Mouse (Mus musculus) midbrain, embryonic 16.5 days (tissue): ENCODE measurements at regions not wholly inside any gene's neighbourhood (a gene's known extent, or its start where the extent isn't known, plus 50 kb on each side); places are given as distances from the start of the nearest gene placed in this dataset.

Source experiments
- ATAC-seq: fragments of 200-750 bp; cut with Nextera tagmentation; 2 replicates; pipeline ENCODE4 v1.8.0; 2017; ENCODE audit warnings: moderate TSS enrichment
- H3K27ac ChIP-seq: fragments of 300-500 bp; sonication (generic); 2 replicates; pipeline ENCODE4 v1.5.1; 2014; ENCODE audit warnings: mild to moderate bottlenecking, low read length, mixed read lengths
- H3K27me3 ChIP-seq: fragments of 300-500 bp; sonication (generic); 2 replicates; pipeline ENCODE4 v1.6.1; 2014; ENCODE audit warnings: low read depth, low read length, mixed read lengths; ENCODE audit not compliant: control insufficient read depth, insufficient read depth
- H3K36me3 ChIP-seq: fragments of 300-500 bp; sonication (generic); 2 replicates; pipeline ENCODE4 v1.6.1; 2014; ENCODE audit warnings: mild to moderate bottlenecking, low read length, moderate library complexity, mixed read lengths; ENCODE audit not compliant: control insufficient read depth, insufficient read depth
- H3K4me1 ChIP-seq: fragments of 300-500 bp; sonication (generic); 2 replicates; pipeline ENCODE4 v1.6.1; 2014; ENCODE audit warnings: mild to moderate bottlenecking, low read length, mixed read lengths; ENCODE audit not compliant: control insufficient read depth, insufficient read depth
- H3K4me2 ChIP-seq: fragments of 300-500 bp; sonication (generic); 2 replicates; pipeline ENCODE4 v1.6.1; 2014; ENCODE audit warnings: mild to moderate bottlenecking, low read length, mixed read lengths
- H3K4me3 ChIP-seq: fragments of 300-500 bp; sonication (generic); 2 replicates; pipeline ENCODE4 v1.5.1; 2014; ENCODE audit warnings: low read depth, mild to moderate bottlenecking, low read length, moderate library complexity, mixed read lengths
- H3K9ac ChIP-seq: fragments of 300-500 bp; sonication (generic); 2 replicates; pipeline ENCODE4 v1.6.1; 2014; ENCODE audit warnings: low read depth, low read length, mixed read lengths
- H3K9me3 ChIP-seq: fragments of 300-500 bp; sonication (generic); replicated peaks from 2 replicates; pipeline ENCODE4 v1.6.1; 2014; ENCODE audit warnings: mild to moderate bottlenecking, low read length, mixed read lengths; ENCODE audit not compliant: control insufficient read depth, poor library complexity, severe bottlenecking
- WGBS: fragments of 180-500 bp; shearing (Covaris S2); extraction: QIAGEN DNeasy Blood & Tissue Kit; methylation state at CpG from one replicate; pipeline ENCODE4 v1.1.7; 2014; 5-methylcytosine and 5-hydroxymethylcytosine counted together

DNA sequence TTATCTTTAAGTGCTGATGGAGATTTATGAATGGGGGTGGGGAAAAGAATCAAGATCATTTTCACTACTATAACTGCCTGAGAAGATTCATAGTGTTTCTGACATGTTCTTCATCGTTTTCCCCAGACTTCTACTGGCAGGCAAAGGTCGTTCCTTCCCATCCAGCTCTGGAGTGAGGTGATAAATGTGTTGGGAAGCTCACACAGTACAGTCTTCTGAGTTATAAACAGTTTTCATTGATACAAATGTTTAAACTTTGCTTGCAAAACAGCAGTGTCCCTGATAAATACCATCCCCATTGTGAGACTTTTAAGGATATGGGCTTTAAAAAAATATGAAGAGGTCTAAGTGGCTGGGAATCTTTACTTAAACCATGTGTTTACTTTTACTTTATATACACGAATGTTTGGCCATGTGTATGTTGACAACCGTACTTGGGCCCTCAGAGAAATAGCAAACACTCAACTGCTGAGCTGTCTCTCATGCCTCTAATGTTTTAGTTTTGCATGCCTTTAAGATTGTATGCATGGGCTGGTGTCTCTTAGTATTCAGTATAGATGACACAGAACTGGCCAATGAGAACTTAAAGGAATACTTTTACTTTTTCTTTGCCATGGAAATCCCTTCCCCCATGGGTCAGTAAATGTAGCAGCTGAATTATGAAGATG is 189.8 kb upstream of the Rora start:
- Histone ChIP-seq H3K27me3 (no peaks in the 10 kb centered on the region), H3K36me3 (no peaks in the 10 kb centered on the region), H3K27ac (no peak overlapping the region), H3K9ac (no peak overlapping the region), H3K4me3 (no peak overlapping the region), H3K9me3 (no peaks in the 10 kb centered on the region), H3K4me1 (no peaks in the 10 kb centered on the region), H3K4me2 (no peak overlapping the region)
- 85% methylated on average over 4 of the region's 4 CpGs for WGBS
- no peak for ATAC-seq

DNA sequence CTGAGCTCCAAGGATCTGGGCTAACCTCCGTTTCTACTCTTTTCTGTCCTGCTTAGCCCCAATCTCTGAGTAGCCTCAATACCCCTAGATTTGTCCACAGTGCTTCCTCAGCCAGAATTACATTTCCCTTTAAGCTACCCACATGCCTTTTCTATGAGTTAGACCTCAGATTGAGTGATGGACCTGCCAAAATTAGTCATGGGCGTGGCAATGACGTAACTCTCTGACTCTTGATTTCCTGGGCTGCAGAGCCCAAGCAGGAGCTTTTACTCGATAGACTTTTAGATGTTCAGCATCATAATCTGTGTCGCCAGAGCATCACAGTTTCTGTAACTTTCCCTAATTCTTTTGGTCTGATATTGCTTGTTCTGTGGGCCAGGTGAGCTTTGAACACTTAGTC is 186.9 kb upstream of the Rora start:
- H3K36me3 ChIP-seq: no peaks in the 10 kb centered on the region
- ATAC-seq: no peak

DNA sequence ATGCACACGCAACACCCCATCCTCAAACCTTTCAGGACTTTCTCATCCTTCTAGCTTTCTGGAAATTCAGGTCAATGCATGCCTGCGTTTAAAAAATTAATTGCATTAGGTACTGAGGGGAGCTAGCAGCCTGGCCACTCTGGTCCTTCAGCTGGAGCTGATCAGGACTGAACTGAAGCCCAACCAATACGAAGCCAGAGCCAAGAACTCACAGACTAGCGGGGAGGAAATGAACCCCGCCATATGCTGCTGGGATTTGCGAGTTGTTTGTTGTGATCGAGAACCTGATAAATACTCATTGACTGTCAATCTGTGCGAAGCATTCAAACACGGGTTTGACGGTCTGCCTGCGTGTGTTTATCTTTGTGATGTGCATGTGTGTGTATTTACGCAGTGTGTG is 177.2 kb upstream of the Rora start:
- 97% methylated on average over 12 of the region's 12 CpGs for WGBS
- H3K4me3 ChIP-seq: no peak overlapping the region
- no peak for ATAC-seq
- H3K27me3 ChIP-seq: no peaks in the 10 kb centered on the region
- H3K36me3 ChIP-seq: no peaks in the 10 kb centered on the region
- no peak overlapping the region for H3K9ac ChIP-seq
- no peak overlapping the region for H3K4me2 ChIP-seq
- no peak overlapping the region for H3K27ac ChIP-seq
- H3K4me1 ChIP-seq: no peaks in the 10 kb centered on the region
- no peaks in the 10 kb centered on the region for H3K9me3 ChIP-seq

More for the DNA sequence above, 186.9 kb upstream of the Rora start:
- Histone ChIP-seq H3K4me1 (no peaks in the 10 kb centered on the region), H3K4me3 (no peak overlapping the region), H3K9me3 (no peaks in the 10 kb centered on the region), H3K27me3 (no peaks in the 10 kb centered on the region), H3K27ac (no peak overlapping the region), H3K4me2 (no peak overlapping the region), H3K9ac (no peak overlapping the region)
- WGBS: 88% methylated on average over 5 of the region's 5 CpGs

DNA sequence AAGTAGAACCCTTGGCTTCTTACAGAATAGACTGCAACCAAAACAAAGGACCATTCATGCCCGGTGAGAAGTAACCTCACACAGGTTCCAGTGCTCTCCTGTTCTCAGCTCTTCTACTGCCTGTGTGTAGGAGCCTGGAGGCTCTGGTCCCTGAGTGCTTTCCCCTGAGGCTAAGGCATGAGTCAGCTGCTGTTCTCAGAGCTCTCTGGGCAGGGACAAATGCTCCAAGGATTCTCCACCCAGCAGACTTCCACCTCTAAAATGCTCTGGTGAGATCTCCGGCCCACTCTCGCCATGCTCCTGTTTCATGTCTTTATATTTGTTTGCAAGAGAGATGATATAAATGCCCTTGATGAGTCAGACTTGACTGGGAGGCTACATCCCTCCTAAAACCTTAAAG is 176.1 kb upstream of the Rora start:
- no peak overlapping the region for H3K4me3 ChIP-seq
- 62% methylated on average over 3 of the region's 3 CpGs for WGBS
- H3K4me1 ChIP-seq: no peaks in the 10 kb centered on the region
- H3K9me3 ChIP-seq: no peaks in the 10 kb centered on the region
- H3K27me3 ChIP-seq: no peaks in the 10 kb centered on the region
- H3K36me3 ChIP-seq: no peaks in the 10 kb centered on the region
- ATAC-seq: no peak
- H3K27ac ChIP-seq: no peak overlapping the region
- H3K9ac ChIP-seq: no peak overlapping the region
- H3K4me2 ChIP-seq: no peak overlapping the region

DNA sequence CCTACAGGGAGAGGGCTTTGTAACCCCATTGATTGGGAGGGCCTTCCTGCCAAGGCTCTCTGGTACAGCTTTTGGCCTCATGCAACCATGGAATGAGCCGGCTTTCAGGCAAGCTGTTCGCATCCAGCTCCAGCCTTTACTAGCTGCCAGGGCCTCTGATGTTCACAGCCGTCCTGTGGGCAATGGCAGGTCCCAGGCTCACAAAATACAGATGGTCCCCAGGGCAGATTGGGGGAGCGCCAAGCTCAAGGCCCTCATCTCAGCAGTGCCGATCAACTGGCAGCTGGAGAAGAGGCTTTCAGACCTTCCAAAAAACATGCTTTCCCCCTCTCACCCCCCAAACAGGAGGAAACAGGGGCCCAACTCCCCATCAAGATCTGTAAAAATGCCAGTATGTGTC is 166.9 kb upstream of the Rora start:
- H3K27ac ChIP-seq: no peak overlapping the region
- WGBS: 87% methylated on average over 5 of the region's 5 CpGs
- no peak for ATAC-seq
- H3K4me1 ChIP-seq: no peaks in the 10 kb centered on the region
- H3K27me3 ChIP-seq: no peaks in the 10 kb centered on the region
- H3K36me3 ChIP-seq: no peaks in the 10 kb centered on the region
- no peak overlapping the region for H3K4me2 ChIP-seq
- no peaks in the 10 kb centered on the region for H3K9me3 ChIP-seq
- H3K9ac ChIP-seq: no peak overlapping the region
- no peak overlapping the region for H3K4me3 ChIP-seq

DNA sequence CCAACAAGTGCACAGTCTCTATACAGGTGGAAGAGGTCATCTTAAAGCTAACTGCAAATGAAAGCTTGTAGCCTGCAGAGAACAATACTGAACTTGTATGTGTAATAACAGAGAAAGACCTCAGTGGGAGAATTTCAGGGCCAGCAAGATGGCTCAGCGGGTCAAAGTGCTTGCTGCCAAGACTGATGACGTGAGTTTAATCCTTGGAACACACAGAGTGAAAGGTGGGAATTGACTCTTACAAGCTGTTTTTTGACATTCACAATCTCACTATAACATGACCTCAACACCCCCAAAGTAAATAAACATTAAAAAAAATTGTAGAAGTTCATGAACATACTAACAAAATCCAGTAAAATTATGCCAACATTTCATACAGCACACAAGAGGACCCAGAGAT is 162.4 kb upstream of the Rora start:
- WGBS: 88% methylated on average over 2 of the region's 2 CpGs
- no peak overlapping the region for H3K27ac ChIP-seq
- no peak overlapping the region for H3K4me3 ChIP-seq
- H3K9me3 ChIP-seq: no peaks in the 10 kb centered on the region
- H3K4me1 ChIP-seq: no peaks in the 10 kb centered on the region
- no peaks in the 10 kb centered on the region for H3K27me3 ChIP-seq
- ATAC-seq: no peak
- H3K4me2 ChIP-seq: no peak overlapping the region
- H3K36me3 ChIP-seq: no peaks in the 10 kb centered on the region
- H3K9ac ChIP-seq: no peak overlapping the region

DNA sequence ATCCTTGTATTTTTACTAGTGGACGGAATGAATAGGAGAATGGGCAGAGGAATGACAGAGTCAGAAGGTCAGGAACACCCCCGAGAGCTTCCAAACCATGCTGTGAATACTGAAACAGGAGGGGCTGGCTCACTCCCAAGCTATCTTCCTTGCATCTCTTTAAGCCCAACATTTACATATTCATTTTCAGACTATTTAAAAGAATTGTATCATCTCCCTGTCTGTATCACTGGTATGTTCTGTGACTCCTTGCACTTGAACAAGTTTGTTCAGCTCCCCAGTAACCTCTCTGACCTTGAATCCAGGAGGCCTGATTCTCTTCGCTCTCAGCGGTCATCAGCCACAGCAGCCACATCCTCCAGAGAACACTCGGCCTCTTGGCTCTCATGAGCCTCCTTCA is 132.4 kb upstream of the Rora start:
- no peak overlapping the region for H3K4me2 ChIP-seq

DNA sequence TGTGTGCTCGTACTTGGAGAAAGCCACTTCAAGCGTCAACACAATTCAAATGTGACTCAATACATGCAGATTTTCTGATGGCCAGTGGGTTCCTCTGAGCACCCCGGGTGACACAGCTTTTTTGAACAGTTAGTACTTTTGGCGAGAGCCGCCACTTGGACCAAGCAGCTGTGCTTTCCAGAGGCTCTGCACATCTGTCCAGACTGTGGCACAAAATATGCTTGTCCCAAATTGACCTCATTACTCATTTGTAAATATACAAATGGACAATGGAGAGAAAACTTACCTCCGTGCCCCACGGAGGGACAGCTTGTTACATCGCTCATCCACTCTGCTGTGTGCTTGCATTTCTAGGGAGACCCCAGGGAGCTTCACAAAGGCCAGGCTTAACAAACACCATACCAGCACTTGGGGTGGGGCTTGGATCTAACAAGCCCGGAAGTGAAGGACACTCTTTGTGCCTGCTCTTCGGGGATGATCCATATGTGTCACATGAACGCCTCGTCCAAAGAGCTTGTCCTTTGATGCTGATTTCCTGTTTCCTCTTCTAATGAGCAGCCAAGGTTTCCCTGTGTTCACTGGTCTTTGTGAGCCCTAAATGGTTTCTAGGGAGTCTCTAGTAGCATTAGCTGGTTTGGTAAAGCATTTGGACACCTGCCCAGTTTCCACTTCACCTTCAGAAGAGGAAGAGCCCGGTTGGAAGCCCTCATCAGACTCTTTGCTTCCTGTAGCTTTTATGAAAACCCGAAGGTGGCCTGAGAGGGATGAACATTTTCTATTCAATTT is 91.6 kb upstream of the Rora start:
- Histone ChIP-seq H3K27ac (no peak overlapping the region), H3K9ac (no peak overlapping the region), H3K4me2 (no peak overlapping the region), H3K4me3 (no peak overlapping the region), H3K4me1 (no peaks in the 10 kb centered on the region), H3K9me3 (no peaks in the 10 kb centered on the region), H3K36me3 (no peaks in the 10 kb centered on the region), H3K27me3 (no peaks in the 10 kb centered on the region)
- 62% methylated on average over 14 of the region's 14 CpGs for WGBS
- ATAC-seq: no peak

More for the DNA sequence above, 132.4 kb upstream of the Rora start:
- Histone ChIP-seq H3K27ac (no peak overlapping the region), H3K4me3 (no peak overlapping the region), H3K4me1 (no peaks in the 10 kb centered on the region), H3K27me3 (no peaks in the 10 kb centered on the region), H3K9ac (no peak overlapping the region), H3K9me3 (no peaks in the 10 kb centered on the region), H3K36me3 (no peaks in the 10 kb centered on the region)
- 71% methylated on average over 5 of the region's 5 CpGs for WGBS
- ATAC-seq: no peak

DNA sequence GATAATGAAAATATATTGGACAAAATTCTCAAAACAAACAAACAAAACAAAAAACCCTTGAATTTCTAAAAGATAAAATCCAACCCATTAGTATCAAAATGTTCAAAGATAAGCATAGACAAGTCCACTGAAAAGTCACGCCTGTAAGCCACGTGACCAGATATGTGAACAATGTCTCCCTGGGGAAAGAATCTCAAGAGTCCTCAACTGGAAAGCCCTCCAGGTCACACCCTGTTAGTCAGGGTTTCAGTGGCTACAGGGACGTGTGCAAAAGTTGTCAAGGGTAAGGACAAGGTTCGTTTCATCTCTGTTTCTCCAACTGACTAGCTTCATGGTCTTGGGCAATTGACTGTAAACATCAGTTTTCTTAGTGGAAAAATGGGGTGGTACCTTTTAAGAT is 90.4 kb upstream of the Rora start:
- no peak overlapping the region for H3K9ac ChIP-seq
- no peak overlapping the region for H3K4me3 ChIP-seq
- H3K27me3 ChIP-seq: no peaks in the 10 kb centered on the region
- WGBS: 72% methylated on average over 4 of the region's 4 CpGs
- H3K27ac ChIP-seq: no peak overlapping the region
- ATAC-seq: no peak
- H3K4me2 ChIP-seq: no peak overlapping the region
- H3K9me3 ChIP-seq: no peaks in the 10 kb centered on the region
- no peaks in the 10 kb centered on the region for H3K4me1 ChIP-seq
- no peaks in the 10 kb centered on the region for H3K36me3 ChIP-seq
